Mouse (Mus musculus): ENCODE results near the gene AC192777.2. TPM values are rescaled to one million over a fixed set of nuclear protein-coding genes. Genes with fewer than 3 reads are reported as not detected.
"Not testable (repeated sequence)": the region's sequence is repeated elsewhere in the genome, so short reads cannot be mapped to it uniquely, and the experiment has no call there.

The AC192777.2 gene
- polyA plus RNA-seq (2012; rRNA removed): not detected in 2 replicates
- not detected in 2 replicates for polyA plus RNA-seq (2014; fragmentation: Nextera tagmentation; extraction: Ambion mirVana)

DNA sequence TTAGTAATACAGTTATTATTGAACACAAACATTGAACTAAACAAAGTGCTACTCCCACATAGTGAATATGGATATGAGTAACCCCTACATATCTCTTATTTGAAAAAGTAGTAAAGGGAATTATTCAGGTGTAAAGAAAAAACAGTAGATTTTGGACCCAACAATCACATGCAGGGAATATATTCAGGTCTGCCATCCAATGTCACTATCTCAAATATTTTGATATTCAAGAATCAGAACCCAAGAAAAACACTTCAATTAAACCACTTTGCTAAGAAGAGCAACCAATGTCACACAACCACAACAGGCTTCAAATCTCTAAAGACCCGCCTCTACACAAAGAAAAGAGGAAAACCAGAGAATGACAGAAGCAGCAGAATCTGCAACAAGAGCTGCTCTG lies at the start of gene AC192777.2:
Gene AC192777.2 (plus strand): TSS at position 301 of the 400 bp plus-strand sequence.
- 87% methylated on average over 1 of the region's 1 CpGs for WGBS
- not testable (repeated sequence) for H3K4me2 ChIP-seq (replicated peaks; ENCODE audit: low read depth, low read length, severe bottlenecking); H3K27ac ChIP-seq (replicated peaks; ENCODE audit: low read depth, low read length); H3K27me3 ChIP-seq (ENCODE audit: control insufficient read depth, insufficient read depth, low read length); H3K36me3 ChIP-seq (ENCODE audit: control insufficient read depth, insufficient read depth, low read length); ATAC-seq (ENCODE audit: low FRiP score, low read depth); H3K4me3 ChIP-seq (replicated peaks; ENCODE audit: low read length); DNase-seq (ENCODE audit: low spot score); H3K4me1 ChIP-seq (ENCODE audit: control insufficient read depth, insufficient read depth, low read length); H3K9ac ChIP-seq (ENCODE audit: low read depth, low read length, severe bottlenecking); H3K9me3 ChIP-seq (ENCODE audit: control insufficient read depth, low read length)

- not testable (repeated sequence) for ATAC-seq (ENCODE audit: low FRiP score, low read depth); H3K9ac ChIP-seq (ENCODE audit: low read depth, low read length, severe bottlenecking); H3K4me2 ChIP-seq (replicated peaks; ENCODE audit: low read depth, low read length, severe bottlenecking)
These were observed 20.9 kb downstream of the AC192777.2 start for GRCm38 (mm10) chr17:40116172-40116571.

GRCm38 (mm10) chr17:40116877-40117276 lies 21.6 kb downstream of the AC192777.2 start:
- 50% methylated on average over 4 of the region's 4 CpGs for WGBS
- H3K4me2 ChIP-seq (replicated peaks; ENCODE audit: low read depth, low read length, severe bottlenecking); H3K27me3 ChIP-seq (ENCODE audit: control insufficient read depth, insufficient read depth, low read length); H3K9ac ChIP-seq (ENCODE audit: low read depth, low read length, severe bottlenecking); DNase-seq (ENCODE audit: low spot score); H3K36me3 ChIP-seq (ENCODE audit: control insufficient read depth, insufficient read depth, low read length); H3K4me1 ChIP-seq (ENCODE audit: control insufficient read depth, insufficient read depth, low read length); H3K4me3 ChIP-seq (replicated peaks; ENCODE audit: low read length); ATAC-seq (ENCODE audit: low FRiP score, low read depth); H3K27ac ChIP-seq (replicated peaks; ENCODE audit: low read depth, low read length); H3K9me3 ChIP-seq (ENCODE audit: control insufficient read depth, low read length): not testable (repeated sequence)

More at GRCm38 (mm10) chr17:40116172-40116571, 20.9 kb downstream of the AC192777.2 start:
- not testable (repeated sequence) for H3K27ac ChIP-seq (replicated peaks; ENCODE audit: low read depth, low read length); H3K9me3 ChIP-seq (ENCODE audit: control insufficient read depth, low read length); DNase-seq (ENCODE audit: low spot score); H3K4me3 ChIP-seq (replicated peaks; ENCODE audit: low read length); H3K27me3 ChIP-seq (ENCODE audit: control insufficient read depth, insufficient read depth, low read length); H3K4me1 ChIP-seq (ENCODE audit: control insufficient read depth, insufficient read depth, low read length); H3K36me3 ChIP-seq (ENCODE audit: control insufficient read depth, insufficient read depth, low read length)
- 78% methylated on average over 5 of the region's 6 CpGs for WGBS

Small RNA genes within 50 kb of the gene (microRNA-seq; reads per million reads assigned to microRNA genes)
- gene Gm26376: not detected

Other genes with a start within 250 kb of the AC192777.2 start
- not detected in 2 replicates for gene Esp38, start 144.9 kb upstream of the AC192777.2 start, polyA plus RNA-seq (2012; rRNA removed)
- gene Esp38, start 144.9 kb upstream of the AC192777.2 start, polyA plus RNA-seq (2014; fragmentation: Nextera tagmentation; extraction: Ambion mirVana): not detected in 2 replicates
- gene Pgk2, start 113.2 kb downstream of the AC192777.2 start, polyA plus RNA-seq (2012; rRNA removed): not detected in 2 replicates
- not detected in 2 replicates for gene Pgk2, start 113.2 kb downstream of the AC192777.2 start, polyA plus RNA-seq (2014; fragmentation: Nextera tagmentation; extraction: Ambion mirVana)
- gene Crisp3, start 146.8 kb downstream of the AC192777.2 start, polyA plus RNA-seq (2012; rRNA removed): not detected in 2 replicates
- not detected in 2 replicates for gene Crisp3, start 146.8 kb downstream of the AC192777.2 start, polyA plus RNA-seq (2014; fragmentation: Nextera tagmentation; extraction: Ambion mirVana)
- 0.04 and 0.06 TPM in 2 replicates for gene Crisp1, start 223.8 kb downstream of the AC192777.2 start, polyA plus RNA-seq (2012; rRNA removed)
- gene Crisp1, start 223.8 kb downstream of the AC192777.2 start, polyA plus RNA-seq (2014; fragmentation: Nextera tagmentation; extraction: Ambion mirVana): not detected in 2 replicates